Mouse (Mus musculus) adrenal gland, adult 2 months (tissue): ENCODE results near the gene Slc31a1. TPM values are rescaled to one million over a fixed set of nuclear protein-coding genes. Genes with fewer than 3 reads are reported as not detected.

Experiments
- polyA plus RNA-seq: library from polyadenylated mRNA; depleted of rRNA; stranded (reverse); fragments of >200 nt; gene quantifications from 2 replicates; pipeline ENCODE4 v1.2.3, GENCODE M21; 2012; rRNA removed
- total RNA-seq, 2 experiments: library from RNA; stranded (reverse); gene quantifications; 2 replicates each; pipeline ENCODE4 v1.2.3; 2021

The Slc31a1 gene
- total and polyA plus RNA-seq, 3 experiments = 12.3 to 50.7 (median 50.1) TPM

Other genes starting within 250 kb of the Slc31a1 start
- gene Mup21, start 209.9 kb upstream of the Slc31a1 start, total RNA-seq = not detected
- not detected in 2 replicates for gene Mup21, start 209.9 kb upstream of the Slc31a1 start, polyA plus RNA-seq
- gene Zfp37, start 129.7 kb upstream of the Slc31a1 start, total RNA-seq = 1 to 10 TPM; 5.3 to 7.3 TPM
- gene Zfp37, start 129.7 kb upstream of the Slc31a1 start, polyA plus RNA-seq = 0.06 and 0.10 TPM in 2 replicates
- 10 to 100 TPM; 21.2 to 51.9 TPM for gene Slc31a2, start 98.2 kb upstream of the Slc31a1 start, total RNA-seq
- gene Slc31a2, start 98.2 kb upstream of the Slc31a1 start, polyA plus RNA-seq = 40.5 and 44.4 TPM in 2 replicates
- gene Fkbp15, start 179 bp upstream of the Slc31a1 start, total RNA-seq = 10 to 100 TPM; 35.2 to 36.9 TPM
- 21.8 and 27.4 TPM in 2 replicates for gene Fkbp15, start 179 bp upstream of the Slc31a1 start, polyA plus RNA-seq
- 10 to 100 TPM; 62.0 to 67.5 TPM for gene Cdc26, start 47.9 kb downstream of the Slc31a1 start, total RNA-seq
- 7.9 and 12.5 TPM in 2 replicates for gene Cdc26, start 47.9 kb downstream of the Slc31a1 start, polyA plus RNA-seq
- gene Prpf4, start 48.1 kb downstream of the Slc31a1 start, total RNA-seq = 10 to 100 TPM; 21.6 to 23.6 TPM
- gene Prpf4, start 48.1 kb downstream of the Slc31a1 start, polyA plus RNA-seq = 9.1 and 15.1 TPM in 2 replicates
- gene Rnf183, start 74.5 kb downstream of the Slc31a1 start, total RNA-seq = 1 to 10 TPM in 1 of 2 experiments, not detected in 1; 1.1 TPM
- gene Rnf183, start 74.5 kb downstream of the Slc31a1 start, polyA plus RNA-seq = 0.28 and 3.3 TPM in 2 replicates
- 1 to 10 TPM in 1 of 2 experiments, under 1 TPM in 1; 0.78 to 2.0 TPM for gene Wdr31, start 110.2 kb downstream of the Slc31a1 start, total RNA-seq
- 1.3 and 2.6 TPM in 2 replicates for gene Wdr31, start 110.2 kb downstream of the Slc31a1 start, polyA plus RNA-seq
- 10 to 100 TPM in 1 of 2 experiments, 1 to 10 TPM in 1; 3.0 to 13.9 TPM for gene Bspry, start 119.3 kb downstream of the Slc31a1 start, total RNA-seq
- 10.9 and 15.3 TPM in 2 replicates for gene Bspry, start 119.3 kb downstream of the Slc31a1 start, polyA plus RNA-seq
- gene Hdhd3, start 142.7 kb downstream of the Slc31a1 start, total RNA-seq = 10 to 100 TPM in 1 of 2 experiments, 1 to 10 TPM in 1; 9.2 to 26.1 TPM
- 16.8 and 20.1 TPM in 2 replicates for gene Hdhd3, start 142.7 kb downstream of the Slc31a1 start, polyA plus RNA-seq
- gene Alad, start 159.2 kb downstream of the Slc31a1 start, total RNA-seq = 100 to 1,000 TPM; 102 to 118 TPM
- 313 and 413 TPM in 2 replicates for gene Alad, start 159.2 kb downstream of the Slc31a1 start, polyA plus RNA-seq
- 10 to 100 TPM; 48.4 to 50.5 TPM for gene Pole3, start 164.3 kb downstream of the Slc31a1 start, total RNA-seq
- gene Pole3, start 164.3 kb downstream of the Slc31a1 start, polyA plus RNA-seq = 11.7 and 13.8 TPM in 2 replicates
- under 1 TPM; 0.14 to 0.31 TPM for gene 4933430I17Rik, start 164.6 kb downstream of the Slc31a1 start, total RNA-seq
- gene 4933430I17Rik, start 164.6 kb downstream of the Slc31a1 start, polyA plus RNA-seq = 0.06 TPM in 1 of 2 replicates, not detected in the other
- gene Rgs3, start 199.1 kb downstream of the Slc31a1 start, total RNA-seq = 10 to 100 TPM; 28.2 to 39.5 TPM
- gene Rgs3, start 199.1 kb downstream of the Slc31a1 start, polyA plus RNA-seq = 31.5 and 35.7 TPM in 2 replicates